Mouse (Mus musculus): ENCODE data around the gene Tubgcp2. TPM values are rescaled to one million over a fixed set of nuclear protein-coding genes. Genes with fewer than 3 reads are reported as not detected.

The Tubgcp2 gene
- polyA plus RNA-seq, 1 experiment from 2014 or later: 35.3 TPM

- H3K4me3 ChIP-seq (ENCODE audit: low read length): no peak overlapping the region
- H3K27me3 ChIP-seq (replicated peaks; ENCODE audit: control insufficient read depth, insufficient read depth, low read length): no peaks in the 10 kb centered on the region
- no peak overlapping the region for H3K4me2 ChIP-seq (ENCODE audit: low read depth, low read length)
- no peaks in the 10 kb centered on the region for H3K9me3 ChIP-seq (ENCODE audit: control insufficient read depth, low read length)
- no peak for ATAC-seq
- no peak overlapping the region for H3K9ac ChIP-seq (ENCODE audit: low read depth, low read length)
- H3K36me3 ChIP-seq (ENCODE audit: control insufficient read depth, insufficient read depth, low read length): no peaks in the 10 kb centered on the region
- peaks cover 5% of the 10 kb centered on the region; the same call in 1 of the 2 replicates for H3K4me1 ChIP-seq (ENCODE audit: control insufficient read depth, insufficient read depth, low read length)
- no peak overlapping the region for H3K27ac ChIP-seq (ENCODE audit: low read length)
- 52% methylated on average over 5 of the region's 5 CpGs for WGBS
Measured at GRCm38 (mm10) chr7:139975471-139975870, 61.0 kb downstream of the Tubgcp2 start.

GRCm38 (mm10) chr7:139974307-139974706 lies 62.2 kb downstream of the Tubgcp2 start:
- Histone ChIP-seq H3K36me3 (ENCODE audit: control insufficient read depth, insufficient read depth, low read length) (no peaks in the 10 kb centered on the region), H3K4me3 (ENCODE audit: low read length) (no peak overlapping the region), H3K9me3 (ENCODE audit: control insufficient read depth, low read length) (no peaks in the 10 kb centered on the region), H3K27me3 (replicated peaks; ENCODE audit: control insufficient read depth, insufficient read depth, low read length) (no peaks in the 10 kb centered on the region), H3K4me2 (ENCODE audit: low read depth, low read length) (no peak overlapping the region), H3K27ac (ENCODE audit: low read length) (no peak overlapping the region), H3K9ac (ENCODE audit: low read depth, low read length) (no peak overlapping the region), H3K4me1 (ENCODE audit: control insufficient read depth, insufficient read depth, low read length) (peaks cover 5% of the 10 kb centered on the region; the same call in 1 of the 2 replicates)
- WGBS: 87% methylated on average over 10 of the region's 10 CpGs
- no peak for ATAC-seq

DNA sequence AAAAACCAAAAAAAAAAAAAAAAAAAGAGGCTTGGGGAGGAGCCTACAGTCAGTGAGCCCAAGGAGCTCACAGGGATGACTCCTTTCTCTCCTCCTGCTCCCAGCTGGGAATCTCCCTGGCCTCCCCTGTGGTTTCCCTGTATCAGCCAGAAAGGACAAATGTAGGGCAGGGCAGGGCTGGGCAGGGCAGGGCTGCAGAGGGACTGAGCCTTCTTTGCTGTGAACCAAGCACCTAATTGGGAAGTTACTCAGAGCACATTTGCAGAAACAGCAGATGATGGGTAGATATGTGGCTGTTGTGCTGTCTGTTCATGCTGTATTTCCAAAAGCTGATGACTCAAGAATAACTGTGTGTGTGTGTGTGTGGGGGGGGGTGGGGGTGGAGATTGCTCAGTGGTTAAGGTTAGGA lies 63.5 kb downstream of the Tubgcp2 start:
- no peak overlapping the region for H3K27ac ChIP-seq (ENCODE audit: low read length)
- H3K4me3 ChIP-seq (ENCODE audit: low read length): no peak overlapping the region
- no peaks in the 10 kb centered on the region for H3K36me3 ChIP-seq (ENCODE audit: control insufficient read depth, insufficient read depth, low read length)
- no peak for ATAC-seq
- no peaks in the 10 kb centered on the region for H3K9me3 ChIP-seq (ENCODE audit: control insufficient read depth, low read length)
- H3K4me2 ChIP-seq (ENCODE audit: low read depth, low read length): no peak overlapping the region
- H3K27me3 ChIP-seq (replicated peaks; ENCODE audit: control insufficient read depth, insufficient read depth, low read length): no peaks in the 10 kb centered on the region
- H3K9ac ChIP-seq (ENCODE audit: low read depth, low read length): no peak overlapping the region
- no peaks in the 10 kb centered on the region for H3K4me1 ChIP-seq (ENCODE audit: control insufficient read depth, insufficient read depth, low read length)

- Histone ChIP-seq H3K4me1 (ENCODE audit: control insufficient read depth, insufficient read depth, low read length) (no peaks in the 10 kb centered on the region), H3K27ac (ENCODE audit: low read length) (no peak overlapping the region), H3K9me3 (ENCODE audit: control insufficient read depth, low read length) (no peaks in the 10 kb centered on the region), H3K36me3 (ENCODE audit: control insufficient read depth, insufficient read depth, low read length) (no peaks in the 10 kb centered on the region), H3K9ac (ENCODE audit: low read depth, low read length) (no peak overlapping the region), H3K4me3 (ENCODE audit: low read length) (no peak overlapping the region), H3K4me2 (ENCODE audit: low read depth, low read length) (no peak overlapping the region), H3K27me3 (replicated peaks; ENCODE audit: control insufficient read depth, insufficient read depth, low read length) (0 out of 2 replicates have a peak, but pooled peaks cover 2% of the 10 kb centered on the region)
- 71% methylated on average over 6 of the region's 6 CpGs for WGBS
- no peak for ATAC-seq
Measured at GRCm38 (mm10) chr7:139971436-139971835, 65.0 kb downstream of the Tubgcp2 start.

DNA sequence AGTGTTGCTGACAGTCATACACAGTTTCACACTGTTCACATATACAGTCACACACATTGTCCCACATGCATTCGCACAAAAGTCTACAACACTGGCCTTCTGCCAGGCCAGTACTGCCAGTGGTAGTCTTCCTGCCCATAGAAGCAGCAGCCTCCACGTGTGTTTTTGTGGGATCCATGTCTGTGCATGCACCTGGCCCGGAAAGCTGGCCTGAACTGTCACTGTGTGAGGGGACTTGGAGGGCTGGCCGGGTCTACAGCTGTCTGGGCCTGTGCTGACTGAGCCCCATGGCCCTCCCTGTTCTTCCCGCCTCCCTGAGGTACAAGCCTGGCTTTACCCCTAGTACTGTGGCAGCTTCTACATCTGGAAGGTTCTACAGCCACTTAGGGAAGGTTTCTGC lies 65.5 kb downstream of the Tubgcp2 start:
- WGBS: 75% methylated on average over 5 of the region's 5 CpGs
- Histone ChIP-seq H3K4me1 (ENCODE audit: control insufficient read depth, insufficient read depth, low read length) (no peaks in the 10 kb centered on the region), H3K9ac (ENCODE audit: low read depth, low read length) (no peak overlapping the region), H3K27ac (ENCODE audit: low read length) (no peak overlapping the region), H3K9me3 (ENCODE audit: control insufficient read depth, low read length) (no peaks in the 10 kb centered on the region), H3K27me3 (replicated peaks; ENCODE audit: control insufficient read depth, insufficient read depth, low read length) (0 out of 2 replicates have a peak, but pooled peaks cover 2% of the 10 kb centered on the region), H3K4me2 (ENCODE audit: low read depth, low read length) (no peak overlapping the region), H3K4me3 (ENCODE audit: low read length) (no peak overlapping the region), H3K36me3 (ENCODE audit: control insufficient read depth, insufficient read depth, low read length) (no peaks in the 10 kb centered on the region)
- ATAC-seq: no peak

- Histone ChIP-seq H3K4me2 (ENCODE audit: low read depth, low read length) (no peak overlapping the region), H3K4me3 (ENCODE audit: low read length) (no peak overlapping the region), H3K4me1 (ENCODE audit: control insufficient read depth, insufficient read depth, low read length) (no peaks in the 10 kb centered on the region), H3K27me3 (replicated peaks; ENCODE audit: control insufficient read depth, insufficient read depth, low read length) (0 out of 2 replicates have a peak, but pooled peaks cover 2% of the 10 kb centered on the region), H3K9me3 (ENCODE audit: control insufficient read depth, low read length) (no peaks in the 10 kb centered on the region), H3K27ac (ENCODE audit: low read length) (no peak overlapping the region), H3K36me3 (ENCODE audit: control insufficient read depth, insufficient read depth, low read length) (no peaks in the 10 kb centered on the region), H3K9ac (ENCODE audit: low read depth, low read length) (no peak overlapping the region)
- 86% methylated on average over 10 of the region's 10 CpGs for WGBS
- no peak for ATAC-seq
Measured at GRCm38 (mm10) chr7:139970216-139970919, 66.1 kb downstream of the Tubgcp2 start.

DNA sequence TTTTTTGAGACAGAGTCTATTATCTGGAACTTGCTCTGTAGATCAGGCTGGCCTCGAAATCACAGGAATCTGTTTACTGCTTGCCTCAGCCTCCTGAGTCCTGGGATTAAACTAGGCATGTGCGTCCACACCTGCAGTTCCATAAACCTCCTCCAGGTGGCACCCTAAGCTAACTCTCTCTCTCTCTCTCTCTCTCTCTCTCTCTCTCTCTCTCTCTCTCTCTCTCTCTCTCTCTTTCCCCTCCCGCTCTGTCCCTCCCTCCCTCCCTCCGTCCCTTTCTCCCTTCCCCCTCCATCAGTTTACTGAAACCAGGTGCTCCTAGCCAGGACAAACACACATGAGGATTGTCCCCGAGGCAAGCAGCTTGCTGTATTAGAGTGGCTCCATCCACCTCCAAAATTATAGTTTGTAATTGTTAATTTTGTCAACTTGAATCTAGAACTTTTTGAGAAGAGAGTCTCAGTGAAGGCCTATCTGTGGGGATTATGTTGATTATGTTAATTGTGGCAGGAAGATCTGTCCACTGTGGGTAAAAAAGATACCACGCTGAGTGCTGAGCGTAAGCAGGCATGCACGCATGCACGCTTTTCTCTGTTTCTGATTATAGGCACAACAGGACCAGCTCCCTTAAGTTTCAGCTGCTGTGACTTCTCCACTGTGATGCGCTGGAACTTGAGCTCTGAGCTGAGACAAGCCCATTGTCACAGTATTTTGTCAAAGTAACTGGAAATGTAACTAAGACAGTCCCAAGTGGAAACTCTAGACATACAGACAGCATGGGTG lies 66.9 kb downstream of the Tubgcp2 start:
- Histone ChIP-seq H3K27ac (ENCODE audit: low read length) (no peak overlapping the region), H3K9ac (ENCODE audit: low read depth, low read length) (no peak overlapping the region)

GRCm38 (mm10) chr7:139968428-139968827 lies 68.0 kb downstream of the Tubgcp2 start:
- H3K4me1 ChIP-seq (ENCODE audit: control insufficient read depth, insufficient read depth, low read length): no peaks in the 10 kb centered on the region
- H3K9me3 ChIP-seq (ENCODE audit: control insufficient read depth, low read length): no peaks in the 10 kb centered on the region
- no peak overlapping the region for H3K4me3 ChIP-seq (ENCODE audit: low read length)
- WGBS: 54% methylated on average over 5 of the region's 5 CpGs
- H3K36me3 ChIP-seq (ENCODE audit: control insufficient read depth, insufficient read depth, low read length): no peaks in the 10 kb centered on the region
- 0 out of 2 replicates have a peak, but pooled peaks cover 2% of the 10 kb centered on the region for H3K27me3 ChIP-seq (replicated peaks; ENCODE audit: control insufficient read depth, insufficient read depth, low read length)
- H3K4me2 ChIP-seq (ENCODE audit: low read depth, low read length): no peak overlapping the region
- no peak overlapping the region for H3K27ac ChIP-seq (ENCODE audit: low read length)
- no peak for ATAC-seq
- no peak overlapping the region for H3K9ac ChIP-seq (ENCODE audit: low read depth, low read length)

More for the DNA sequence above, 66.9 kb downstream of the Tubgcp2 start:
- no peaks in the 10 kb centered on the region for H3K9me3 ChIP-seq (ENCODE audit: control insufficient read depth, low read length)
- H3K27me3 ChIP-seq (replicated peaks; ENCODE audit: control insufficient read depth, insufficient read depth, low read length): 0 out of 2 replicates have a peak, but pooled peaks cover 2% of the 10 kb centered on the region
- no peak for ATAC-seq
- WGBS: 40% methylated on average over 10 of the region's 10 CpGs
- no peak overlapping the region for H3K4me3 ChIP-seq (ENCODE audit: low read length)
- no peaks in the 10 kb centered on the region for H3K4me1 ChIP-seq (ENCODE audit: control insufficient read depth, insufficient read depth, low read length)
- H3K36me3 ChIP-seq (ENCODE audit: control insufficient read depth, insufficient read depth, low read length): no peaks in the 10 kb centered on the region
- no peak overlapping the region for H3K4me2 ChIP-seq (ENCODE audit: low read depth, low read length)

DNA sequence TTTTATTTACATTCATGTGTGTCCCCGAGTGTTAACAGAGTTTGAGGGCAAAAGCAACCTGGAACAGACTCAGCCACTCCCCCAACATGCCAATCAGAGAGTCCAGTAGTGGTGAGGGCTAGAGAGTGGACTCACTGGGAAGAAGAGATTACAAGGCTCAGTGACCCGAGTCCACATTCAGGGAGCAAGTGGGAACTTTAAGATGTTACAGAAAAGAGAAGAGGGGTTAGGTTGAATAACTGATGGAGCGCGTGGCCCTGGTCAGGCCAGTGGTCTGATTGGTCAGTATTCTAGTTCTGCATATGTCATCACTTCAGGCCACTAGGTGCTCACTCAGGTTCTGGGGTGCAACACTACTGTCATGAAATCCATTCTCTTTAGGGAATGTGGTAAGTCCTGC lies 69.3 kb downstream of the Tubgcp2 start:
- no peak overlapping the region for H3K4me3 ChIP-seq (ENCODE audit: low read length)
- 28% methylated on average over 4 of the region's 4 CpGs for WGBS
- H3K9ac ChIP-seq (ENCODE audit: low read depth, low read length): no peak overlapping the region
- H3K36me3 ChIP-seq (ENCODE audit: control insufficient read depth, insufficient read depth, low read length): no peaks in the 10 kb centered on the region
- no peak overlapping the region for H3K4me2 ChIP-seq (ENCODE audit: low read depth, low read length)
- ATAC-seq: no peak
- H3K9me3 ChIP-seq (ENCODE audit: control insufficient read depth, low read length): no peaks in the 10 kb centered on the region
- H3K27ac ChIP-seq (ENCODE audit: low read length): no peak overlapping the region
- H3K27me3 ChIP-seq (replicated peaks; ENCODE audit: control insufficient read depth, insufficient read depth, low read length): 0 out of 2 replicates have a peak, but pooled peaks cover 2% of the 10 kb centered on the region
- no peaks in the 10 kb centered on the region for H3K4me1 ChIP-seq (ENCODE audit: control insufficient read depth, insufficient read depth, low read length)

Measured in intestine, embryonic 16.5 days (tissue).